Mouse (Mus musculus): ENCODE results near the gene Gpr107. TPM values are rescaled to one million over a fixed set of nuclear protein-coding genes. Genes with fewer than 3 reads are reported as not detected.

Gpr107 gene
- total RNA-seq, 1 experiment from 2014 or later, result 58.8 TPM

GRCm38 (mm10) chr2:31214211-31214796 is 62.2 kb downstream of the Gpr107 start:
- ATAC-seq (ENCODE audit: extremely low read depth, insufficient number of reproducible peaks, low FRiP score, poor library complexity, severe bottlenecking), result no peak

GRCm38 (mm10) chr2:31218611-31219010 is 66.5 kb downstream of the Gpr107 start:
- ATAC-seq (ENCODE audit: extremely low read depth, insufficient number of reproducible peaks, low FRiP score, poor library complexity, severe bottlenecking), result no peak

GRCm38 (mm10) chr2:31219470-31219869 is 67.4 kb downstream of the Gpr107 start:
- no peak for ATAC-seq (ENCODE audit: extremely low read depth, insufficient number of reproducible peaks, low FRiP score, poor library complexity, severe bottlenecking)

- ATAC-seq (ENCODE audit: extremely low read depth, insufficient number of reproducible peaks, low FRiP score, poor library complexity, severe bottlenecking), result no peak
Measured at GRCm38 (mm10) chr2:31220844-31221243, 68.7 kb downstream of the Gpr107 start.

- ATAC-seq (ENCODE audit: extremely low read depth, insufficient number of reproducible peaks, low FRiP score, poor library complexity, severe bottlenecking), result no peak
Measured at GRCm38 (mm10) chr2:31221582-31221981, 69.5 kb downstream of the Gpr107 start.

- ATAC-seq (ENCODE audit: extremely low read depth, insufficient number of reproducible peaks, low FRiP score, poor library complexity, severe bottlenecking), result no peak
Measured at GRCm38 (mm10) chr2:31228768-31229311, 76.7 kb downstream of the Gpr107 start.

GRCm38 (mm10) chr2:31239203-31239696 is 87.1 kb downstream of the Gpr107 start:
- ATAC-seq (ENCODE audit: extremely low read depth, insufficient number of reproducible peaks, low FRiP score, poor library complexity, severe bottlenecking), result peak; percentile 78

- ATAC-seq (ENCODE audit: extremely low read depth, insufficient number of reproducible peaks, low FRiP score, poor library complexity, severe bottlenecking), result no peak
Measured at GRCm38 (mm10) chr2:31239833-31240232, 87.7 kb downstream of the Gpr107 start.

GRCm38 (mm10) chr2:31241639-31242038 is 89.5 kb downstream of the Gpr107 start:
- ATAC-seq (ENCODE audit: extremely low read depth, insufficient number of reproducible peaks, low FRiP score, poor library complexity, severe bottlenecking), result no peak

- ATAC-seq (ENCODE audit: extremely low read depth, insufficient number of reproducible peaks, low FRiP score, poor library complexity, severe bottlenecking), result no peak
Measured at GRCm38 (mm10) chr2:31244216-31244615, 92.1 kb downstream of the Gpr107 start.

- no peak for ATAC-seq (ENCODE audit: extremely low read depth, insufficient number of reproducible peaks, low FRiP score, poor library complexity, severe bottlenecking)
Measured at GRCm38 (mm10) chr2:31245051-31245450, 92.9 kb downstream of the Gpr107 start.

- ATAC-seq (ENCODE audit: extremely low read depth, insufficient number of reproducible peaks, low FRiP score, poor library complexity, severe bottlenecking), result no peak
Measured at GRCm38 (mm10) chr2:31245491-31246141, 93.5 kb downstream of the Gpr107 start, which contains the start of gene Ncs1. Gene Ncs1 (plus strand): TSS chr2:31245823.

- no peak for ATAC-seq (ENCODE audit: extremely low read depth, insufficient number of reproducible peaks, low FRiP score, poor library complexity, severe bottlenecking)
Measured at GRCm38 (mm10) chr2:31246251-31246971, 94.3 kb downstream of the Gpr107 start.

- ATAC-seq (ENCODE audit: extremely low read depth, insufficient number of reproducible peaks, low FRiP score, poor library complexity, severe bottlenecking), result no peak
Measured at GRCm38 (mm10) chr2:31248856-31249255, 96.7 kb downstream of the Gpr107 start.

GRCm38 (mm10) chr2:31252167-31252566 is 100.1 kb downstream of the Gpr107 start:
- no peak for ATAC-seq (ENCODE audit: extremely low read depth, insufficient number of reproducible peaks, low FRiP score, poor library complexity, severe bottlenecking)

GRCm38 (mm10) chr2:31253463-31253862 is 101.3 kb downstream of the Gpr107 start:
- ATAC-seq (ENCODE audit: extremely low read depth, insufficient number of reproducible peaks, low FRiP score, poor library complexity, severe bottlenecking), result no peak

- no peak for ATAC-seq (ENCODE audit: extremely low read depth, insufficient number of reproducible peaks, low FRiP score, poor library complexity, severe bottlenecking)
Measured at GRCm38 (mm10) chr2:31254806-31255205, 102.7 kb downstream of the Gpr107 start.

GRCm38 (mm10) chr2:31255952-31256938 is 104.1 kb downstream of the Gpr107 start:
- peak; percentile 92 for ATAC-seq (ENCODE audit: extremely low read depth, insufficient number of reproducible peaks, low FRiP score, poor library complexity, severe bottlenecking)
